Mouse (Mus musculus): ENCODE data around the gene Osgep.
A peak's percentile ranks its signal among the peaks of the same experiment; 100 is the strongest.
"Not testable (repeated sequence)": the region's sequence is repeated elsewhere in the genome, so short reads cannot be mapped to it uniquely, and the experiment has no call there.

Osgep gene

GRCm38 (mm10) chr14:50875591-50876230 lies 49.0 kb downstream of the Osgep start:
- no peak for DNase-seq

DNA sequence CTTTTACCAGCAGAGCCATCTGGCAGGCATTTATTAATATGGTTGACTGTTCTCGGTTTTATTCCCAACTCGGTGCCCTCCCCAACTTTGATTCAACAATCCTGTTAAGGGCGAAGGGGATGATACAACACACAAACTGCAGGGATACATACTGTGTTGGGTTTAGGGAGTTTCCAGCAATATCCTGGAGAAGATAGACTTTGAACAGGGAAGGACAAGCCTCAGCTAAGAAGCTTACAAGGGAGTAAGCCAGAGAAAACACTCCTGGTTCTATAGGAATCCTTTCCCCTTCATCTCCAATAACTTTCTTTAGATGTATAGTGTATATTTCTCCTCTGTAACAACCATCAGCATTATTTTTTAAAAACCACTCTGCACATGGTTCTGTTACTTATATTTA lies 49.5 kb downstream of the Osgep start:
- DNase-seq, result no peak

GRCm38 (mm10) chr14:50871284-50871683 lies 53.4 kb downstream of the Osgep start:
- DNase-seq, result no peak

DNA sequence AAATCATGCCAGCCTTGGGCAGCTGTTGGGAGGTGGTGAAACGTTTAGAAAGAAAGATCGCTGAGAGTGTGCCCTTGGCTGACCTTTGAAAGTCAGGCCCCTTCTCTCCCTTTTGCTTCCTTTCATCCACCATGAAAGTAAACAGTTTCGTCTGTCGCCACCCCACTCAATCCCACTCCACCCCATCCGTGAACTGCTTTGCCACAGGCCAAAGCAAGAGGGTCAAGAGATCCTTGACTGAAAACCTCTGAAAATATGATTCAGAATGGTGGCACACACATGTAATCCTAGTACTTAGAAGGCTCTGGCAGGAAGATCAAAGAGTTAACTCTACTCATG lies 53.9 kb downstream of the Osgep start:
- no peak for DNase-seq

- peak; percentile 73 to 81 for DNase-seq
Observed at GRCm38 (mm10) chr14:50869889-50870804, 54.5 kb downstream of the Osgep start, which contains the start of gene Tep1. Gene Tep1, minus strand, starts transcription at chr14:50870560.

DNA sequence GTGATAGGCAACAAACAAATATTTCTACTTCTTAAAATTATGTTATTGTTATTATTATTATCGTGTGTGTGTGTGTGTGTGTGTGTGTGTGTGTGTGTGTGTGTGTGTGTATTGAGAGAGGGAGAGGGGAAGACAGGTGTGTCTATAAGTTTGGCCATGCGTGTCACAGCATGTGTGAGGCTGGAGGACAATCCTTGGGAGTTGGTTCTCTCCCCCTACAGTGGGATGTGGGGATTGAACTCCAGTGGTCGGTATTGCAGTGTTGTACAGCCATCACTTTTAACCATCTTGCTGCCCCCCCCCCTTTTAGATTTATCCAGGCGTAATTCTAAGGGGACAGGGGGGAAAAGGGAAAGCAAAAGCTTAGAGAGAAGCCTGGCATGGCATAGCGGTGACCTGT lies 56.0 kb downstream of the Osgep start:
- DNase-seq, result no peak

GRCm38 (mm10) chr14:50868211-50868610 lies 56.5 kb downstream of the Osgep start:
- DNase-seq, result no peak

DNA sequence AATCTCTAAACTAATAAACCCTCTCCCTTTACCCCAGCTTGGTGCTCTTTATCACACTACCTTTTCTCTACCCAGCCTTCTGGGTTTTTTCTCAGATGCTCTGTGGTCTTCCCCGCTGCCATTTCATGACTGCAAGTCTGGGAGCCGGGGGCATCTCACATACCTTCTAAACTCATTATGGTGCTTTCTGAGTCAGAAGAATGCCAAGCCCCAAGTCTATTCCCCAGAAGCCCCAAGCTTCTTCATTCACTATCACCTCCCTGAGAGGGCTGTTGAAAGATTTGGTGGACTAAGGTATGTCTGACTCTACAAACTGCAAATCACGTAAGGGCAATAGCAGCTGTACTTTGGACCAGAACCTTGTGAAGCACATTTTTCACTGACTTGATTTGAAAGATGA lies 57.7 kb downstream of the Osgep start:
- DNase-seq, result no peak

DNA sequence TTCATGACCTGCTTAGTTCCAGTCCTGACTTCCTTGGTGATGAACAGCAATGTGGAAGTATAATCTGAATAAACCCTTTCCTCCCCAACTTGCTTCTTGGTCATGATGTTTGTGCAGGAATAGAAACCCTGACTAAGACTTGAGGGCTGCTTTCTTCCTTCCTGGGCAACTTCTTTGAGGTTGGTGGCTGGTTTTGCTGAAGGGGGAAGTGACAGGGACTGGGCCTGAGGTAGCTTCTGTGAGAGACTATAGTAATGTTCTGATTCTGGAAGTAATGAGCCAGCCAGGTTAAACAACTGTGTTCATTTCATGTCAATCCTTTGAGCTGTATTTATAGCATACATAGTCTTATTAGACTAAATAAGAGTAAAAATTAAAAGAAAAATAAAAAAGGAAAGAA lies 59.7 kb downstream of the Osgep start:
- not testable (repeated sequence) for DNase-seq

DNA sequence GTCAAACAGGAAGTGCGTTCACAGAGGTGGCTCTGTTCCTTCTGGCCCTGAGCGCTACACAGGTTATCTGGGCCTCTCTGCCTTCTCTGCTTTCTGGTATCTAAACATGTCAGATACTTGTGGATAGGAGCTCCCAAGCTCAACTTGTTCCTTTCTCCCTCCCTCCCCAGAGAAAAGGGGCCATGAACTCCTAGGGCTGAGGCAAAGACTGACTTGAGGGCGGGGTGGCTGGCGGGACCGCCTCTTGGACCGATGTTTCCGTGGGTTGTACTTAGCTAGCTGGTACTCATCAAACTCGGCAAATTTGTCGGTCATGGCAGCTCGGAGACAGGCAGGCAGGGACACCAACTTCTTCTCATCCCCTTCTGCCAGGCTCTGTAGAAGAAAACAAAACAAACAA lies 62.1 kb downstream of the Osgep start:
- DNase-seq, result no peak

All from kidney, postnatal 36 days (tissue).